Mouse (Mus musculus) lung, postnatal 10 days (tissue): Measurements from ENCODE around the gene Olfr1344.
"Not testable (repeated sequence)": the region's sequence is repeated elsewhere in the genome, so short reads cannot be mapped to it uniquely, and the experiment has no call there.

ENCODE experiments used
- DNase-seq: peaks from one replicate; pipeline ENCODE4 v3.0.0; 2021

The Olfr1344 gene

DNA sequence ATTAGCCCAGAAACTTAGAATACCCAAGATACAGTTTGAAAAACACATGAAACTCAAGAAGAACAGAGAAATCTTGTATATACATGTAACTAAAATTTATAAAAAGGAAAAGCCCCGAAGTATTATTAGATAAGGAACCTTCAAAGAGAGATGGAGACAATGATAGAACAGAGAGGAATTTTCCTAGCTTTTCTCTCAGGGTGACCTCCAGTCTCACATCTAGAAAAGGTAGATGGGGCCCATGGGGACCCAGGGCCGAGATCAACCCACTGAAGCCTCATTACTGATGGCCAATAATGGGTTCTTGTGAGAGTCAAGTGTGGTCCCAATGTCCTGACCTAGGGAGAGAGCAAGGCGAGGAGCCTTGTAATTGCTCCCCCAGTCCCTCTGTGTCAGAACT is at the start of gene Olfr1344:
Olfr1344 (plus strand) TSS at position 301 of the 400 bp plus-strand sequence.
- DNase-seq, result no peak

DNA sequence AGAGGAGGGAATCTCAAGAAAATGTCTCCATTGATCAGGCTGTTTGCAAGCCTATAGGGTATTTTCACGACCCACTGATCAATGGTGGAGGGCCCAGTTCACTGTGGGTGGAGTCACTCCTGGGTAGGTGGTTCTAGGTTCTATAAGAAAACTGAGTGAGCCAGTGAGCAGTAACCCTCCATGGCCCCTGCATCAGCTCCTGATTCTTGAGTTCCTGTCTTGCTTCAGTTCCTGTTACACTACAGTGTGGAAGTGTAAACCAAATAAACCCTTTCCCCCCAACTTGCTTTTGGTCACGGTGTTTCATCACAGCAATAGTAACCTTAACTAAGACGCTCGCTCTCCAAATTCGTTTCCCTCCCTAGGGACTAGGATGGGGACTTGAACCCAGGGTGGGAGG is 49.5 kb upstream of the Olfr1344 start:
- no peak for DNase-seq

DNA sequence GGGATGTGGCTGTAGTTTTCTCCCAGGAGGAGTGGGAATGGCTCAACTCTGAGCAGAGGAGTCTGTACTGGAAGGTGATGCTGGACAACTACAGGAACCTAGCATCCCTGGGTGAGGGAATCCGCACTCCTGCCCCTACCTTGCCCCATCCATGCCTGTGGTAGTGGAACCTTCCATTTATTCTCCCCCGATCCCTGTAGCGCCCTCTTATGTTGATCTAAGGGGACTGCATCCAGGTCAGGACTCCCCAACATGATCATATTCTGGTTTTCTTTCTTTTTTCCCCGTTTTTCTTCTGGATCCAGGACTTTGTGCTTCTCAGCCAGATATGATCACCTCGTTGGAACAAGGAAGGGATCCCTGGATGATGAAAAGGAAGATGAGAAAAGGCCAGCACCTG is 49.0 kb upstream of the Olfr1344 start:
- DNase-seq, result no peak

DNA sequence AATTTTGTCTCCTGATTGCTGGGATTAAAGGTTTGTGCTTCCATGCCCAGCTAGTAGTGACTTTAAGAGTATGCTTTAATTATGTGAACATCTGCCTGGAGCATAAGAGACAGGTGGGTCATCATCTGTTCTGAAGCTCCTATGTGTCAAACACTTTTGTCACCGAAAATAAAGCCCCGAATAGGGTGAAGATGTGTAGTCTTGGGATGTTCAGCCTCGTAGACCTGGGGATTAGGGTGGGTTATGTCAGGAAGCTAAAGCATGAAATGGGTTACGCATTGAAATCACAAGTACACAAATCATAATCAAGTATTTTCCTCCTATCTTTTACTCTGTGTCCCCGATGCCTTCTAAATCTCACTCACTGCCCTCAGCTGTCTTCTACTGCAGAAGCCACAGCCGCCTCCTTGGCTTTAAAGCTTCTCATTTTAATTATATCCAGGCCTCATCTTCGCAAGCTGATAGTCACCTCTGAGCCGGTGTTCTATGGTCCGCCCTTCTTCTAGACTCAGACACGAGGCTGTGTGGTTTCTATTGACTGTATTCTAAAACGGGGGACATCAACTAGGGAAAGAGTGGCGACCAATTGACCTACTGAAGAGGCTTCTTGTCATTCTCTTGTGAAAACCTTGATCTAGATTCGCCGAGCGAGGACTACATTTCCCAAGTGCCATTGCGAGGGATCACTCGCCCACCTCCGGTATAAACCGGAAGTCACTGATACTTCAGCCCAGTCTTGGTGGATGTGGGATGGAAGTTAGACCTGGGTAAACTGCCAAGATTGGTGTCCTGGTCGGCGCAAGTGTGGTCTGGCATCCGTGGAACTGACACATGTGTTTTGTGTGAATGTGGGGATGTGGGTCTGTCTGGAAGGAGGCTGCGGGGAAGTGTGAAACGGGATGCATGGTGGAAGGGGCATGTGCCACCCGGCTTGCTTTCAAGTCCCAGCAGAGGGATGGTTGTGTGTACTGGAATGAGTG is 40.2 kb upstream of the Olfr1344 start, which contains the start of gene Smim17:
Smim17 (plus strand) TSS at position 720 of the 980 bp plus-strand sequence.
- DNase-seq, result peak; percentile 45

DNA sequence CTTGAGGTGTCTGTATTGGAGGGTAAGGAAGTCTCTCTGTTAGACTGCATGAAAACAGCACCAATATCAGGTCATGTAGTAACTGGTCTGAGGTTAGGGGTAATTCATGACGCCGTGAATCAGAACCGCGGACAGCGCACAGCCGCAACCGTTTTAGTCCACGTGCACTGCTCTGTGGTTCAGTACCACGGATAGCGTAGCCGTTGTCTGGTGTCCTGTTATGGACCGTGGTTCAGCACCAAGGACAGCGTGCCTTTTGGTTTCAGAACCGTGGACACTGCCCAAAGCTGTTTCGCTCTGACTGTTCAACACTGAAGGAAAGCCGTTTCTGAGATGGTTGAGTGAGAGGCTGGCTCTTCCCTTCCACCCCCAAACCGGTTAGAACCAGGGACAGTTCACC is 28.4 kb upstream of the Olfr1344 start, which contains the start of gene Gm20715:
Gm20715 (plus strand) TSS at position 235 of the 400 bp plus-strand sequence.
- DNase-seq, result peak; percentile 97

GRCm38 (mm10) chr7:6414626-6415441 is 23.7 kb upstream of the Olfr1344 start:
- no peak for DNase-seq

- no peak for DNase-seq
These were observed 23.1 kb upstream of the Olfr1344 start for GRCm38 (mm10) chr7:6415442-6415787.

GRCm38 (mm10) chr7:6419894-6420293 is 18.6 kb upstream of the Olfr1344 start:
- DNase-seq, result no peak

DNA sequence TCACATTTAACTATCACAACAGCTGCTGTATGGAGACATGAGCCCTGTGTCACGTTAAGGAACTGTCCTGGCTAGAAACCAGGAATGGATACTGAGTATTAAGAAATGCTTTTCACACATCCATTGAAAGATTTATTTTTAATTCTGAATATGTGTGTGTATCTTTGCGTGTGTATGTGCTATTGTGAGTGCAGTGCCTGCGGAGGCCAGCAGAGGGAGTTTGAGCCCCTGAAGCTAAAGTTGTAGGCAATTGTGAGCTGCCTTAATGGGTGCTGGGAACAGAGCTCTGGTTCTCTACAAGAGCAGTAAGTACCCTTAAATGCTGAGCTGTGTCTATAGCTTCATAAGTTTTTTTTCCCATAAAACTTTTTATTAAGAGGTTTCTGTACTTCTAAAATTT is 9.1 kb upstream of the Olfr1344 start:
- no peak for DNase-seq

DNA sequence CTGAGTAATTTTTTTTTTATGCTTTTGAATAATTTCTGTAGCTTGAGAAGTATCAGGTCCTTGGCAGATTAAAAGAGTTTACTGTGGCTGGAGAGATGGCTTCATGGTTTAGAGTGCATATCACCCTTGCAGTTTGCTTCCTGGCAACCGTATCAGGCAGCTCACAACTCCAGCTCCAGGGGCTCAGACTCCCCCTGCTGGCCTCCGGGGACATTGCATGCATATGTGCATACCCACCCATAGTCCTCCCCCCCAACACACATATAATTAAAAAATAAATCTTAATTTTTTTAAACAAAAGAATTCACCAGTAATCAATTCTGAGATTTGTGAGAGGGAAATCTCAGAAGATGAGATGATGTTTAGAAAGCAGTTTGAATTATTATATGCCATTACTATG is 8.1 kb upstream of the Olfr1344 start:
- DNase-seq, result peak; percentile 22

DNA sequence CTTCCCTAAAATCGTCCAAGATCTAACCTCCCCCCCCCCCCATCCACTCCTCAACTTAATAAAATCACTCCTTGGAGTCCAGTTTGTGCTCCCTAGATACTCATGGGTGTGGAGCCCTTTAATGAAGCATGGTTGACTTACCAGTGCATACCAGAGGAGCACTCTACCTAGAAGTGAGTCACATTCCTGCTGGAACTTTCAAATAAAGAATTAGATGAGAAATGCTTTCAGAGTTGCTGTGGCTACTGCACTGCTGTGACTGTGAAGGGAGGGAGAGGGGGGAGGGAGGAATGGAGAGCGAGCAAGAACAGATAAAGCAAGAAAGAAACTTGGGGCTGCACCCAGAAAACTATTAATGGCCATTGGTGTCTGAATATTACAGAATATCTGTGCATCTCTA is 2.7 kb downstream of the Olfr1344 start:
- no peak for DNase-seq

DNA sequence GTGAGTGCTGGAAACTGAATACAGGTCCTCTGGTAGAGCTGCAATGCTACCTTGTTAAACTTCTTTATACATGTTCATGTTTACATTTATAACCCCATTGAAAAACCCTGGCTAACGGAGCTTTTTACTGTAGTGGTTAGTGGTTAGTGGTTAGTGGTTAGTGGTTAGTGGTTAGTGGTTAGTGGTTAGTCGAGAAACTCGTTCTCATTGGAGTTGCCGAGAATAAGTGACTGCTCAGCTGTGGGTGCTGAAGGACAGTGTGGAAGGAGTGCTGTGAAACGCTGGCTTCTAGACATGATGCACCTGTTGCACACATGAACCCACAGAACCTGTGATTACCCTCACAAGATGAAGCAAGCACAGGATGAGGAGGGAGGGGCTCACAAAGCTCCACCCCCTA is 9.3 kb downstream of the Olfr1344 start:
- no peak for DNase-seq

GRCm38 (mm10) chr7:6455868-6456267 is 17.4 kb downstream of the Olfr1344 start, which contains the start of gene Olfr1336:
Olfr1336 (plus strand) TSS chr7:6456168.
- DNase-seq, result no peak

- DNase-seq, result no peak
These were observed 17.9 kb downstream of the Olfr1344 start for GRCm38 (mm10) chr7:6456399-6456798.

GRCm38 (mm10) chr7:6466951-6467350 is 28.5 kb downstream of the Olfr1344 start, which contains the start of gene Olfr1346:
Olfr1346 (plus strand) TSS chr7:6467101.
- DNase-seq, result no peak

GRCm38 (mm10) chr7:6477633-6478032 is 39.1 kb downstream of the Olfr1344 start:
- DNase-seq, result not testable (repeated sequence)

DNA sequence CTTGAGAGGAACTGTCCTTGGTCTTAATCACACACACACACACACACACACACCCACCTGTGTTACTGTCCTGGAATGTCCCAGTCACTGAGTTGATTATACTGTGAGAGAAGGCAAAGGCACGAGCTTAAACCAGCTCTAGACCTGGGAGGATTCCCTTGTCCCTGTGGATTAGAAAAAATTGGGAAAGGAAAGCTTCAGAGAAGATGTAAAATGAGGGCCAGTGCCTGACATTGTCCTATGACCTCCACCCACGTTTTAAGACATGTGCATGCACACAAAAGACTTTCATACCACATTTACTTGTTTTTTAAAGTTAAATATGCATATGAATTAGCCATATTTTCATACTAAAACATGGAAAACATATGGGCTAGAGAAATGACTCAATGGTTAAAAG is 48.4 kb downstream of the Olfr1344 start, which contains the start of gene Olfr5:
Olfr5 (minus strand) TSS at position 101 of the 400 bp plus-strand sequence.
- DNase-seq, result no peak
